Mouse (Mus musculus) spleen, adult 2 months (tissue): ENCODE results near the gene 4930404H24Rik.

Source experiments
- CTCF ChIP-seq: fragments of 200-500 bp; IDR thresholded peaks from 2 replicates; pipeline ENCODE4 v1.5.1; 2011; ENCODE audit warnings: mild to moderate bottlenecking, inconsistent platforms; ENCODE audit not compliant: insufficient read depth, insufficient read length, insufficient replicate concordance; ENCODE audit errors: extremely low read depth
- POLR2A ChIP-seq: fragments of 200-500 bp; IDR thresholded peaks from 2 replicates; pipeline ENCODE4 v1.6.1; 2011; ENCODE audit warnings: low read depth, low read length, inconsistent platforms

- TF ChIP-seq CTCF (no peak), POLR2A (no peak)
Measured at GRCm38 (mm10) chr2:153499154-153499553, 6.6 kb downstream of the 4930404H24Rik start.
